Mouse (Mus musculus): ENCODE results near the gene Itgae. TPM values are rescaled to one million over a fixed set of nuclear protein-coding genes. Genes with fewer than 3 reads are reported as not detected.
A peak's percentile ranks its signal among the peaks of the same experiment; 100 is the strongest.

Gene Itgae
- polyA plus RNA-seq, 1 experiment, result 0.78 TPM

DNA sequence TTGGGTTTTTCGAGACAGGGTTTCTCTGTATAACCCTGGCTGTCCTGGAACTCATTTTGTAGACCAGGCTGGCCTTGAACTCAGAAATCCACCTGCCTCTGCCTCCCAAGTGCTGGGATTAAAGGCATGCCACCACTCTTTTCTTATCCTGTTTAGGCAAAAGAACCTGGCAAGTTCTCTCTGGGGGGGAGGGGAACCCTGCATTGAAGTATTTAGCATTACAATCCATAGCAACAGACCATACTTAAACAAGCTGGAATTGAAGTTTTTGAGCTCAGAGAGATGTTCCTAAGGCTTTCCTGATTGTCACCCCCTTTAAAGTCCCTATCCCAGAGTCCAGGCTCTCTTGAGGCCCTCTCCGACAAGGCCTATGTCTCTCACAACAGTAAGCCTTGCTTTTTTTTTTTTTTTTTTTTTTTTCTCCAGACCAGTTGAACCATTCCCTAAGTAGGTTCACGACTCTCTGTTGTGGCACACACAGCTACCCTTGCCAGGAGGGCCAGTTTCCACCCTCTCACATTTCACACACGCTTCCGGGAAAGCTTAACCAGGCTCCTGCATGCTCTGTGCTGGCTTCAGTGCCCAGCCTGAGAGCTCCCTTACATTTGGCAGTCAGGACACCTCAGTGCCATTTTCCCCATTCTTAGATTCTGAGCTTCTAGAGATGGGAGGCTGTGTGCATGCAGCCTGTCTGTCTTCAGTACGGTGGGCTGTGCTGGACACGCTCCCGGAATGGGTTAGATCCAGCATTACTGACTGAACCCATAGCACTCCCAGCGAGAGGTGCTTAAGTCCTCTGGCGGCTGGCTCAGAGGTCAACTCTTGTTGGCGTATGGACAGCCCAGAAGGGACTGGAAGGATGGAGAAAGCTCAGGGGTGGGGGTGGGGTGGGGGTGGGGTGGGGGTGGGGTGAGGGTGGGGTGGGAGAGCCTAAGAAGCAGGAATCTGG is 55.9 kb downstream of the Itgae start:
- H3K4me3 ChIP-seq (ENCODE audit: low read depth, low read length), result no peak overlapping the region
- peaks cover 2% of the 10 kb centered on the region for H3K4me1 ChIP-seq (ENCODE audit: control insufficient read depth, insufficient read depth, low read length)
- H3K36me3 ChIP-seq (ENCODE audit: control insufficient read depth, insufficient read depth, low read length, poor library complexity, severe bottlenecking), result no peaks in the 10 kb centered on the region
- H3K9me3 ChIP-seq (replicated peaks; ENCODE audit: control insufficient read depth, insufficient read depth, low read length, poor library complexity, severe bottlenecking), result no peaks in the 10 kb centered on the region
- H3K27ac ChIP-seq (ENCODE audit: insufficient read depth, low read length), result peak overlapping the region; percentile 7
- 0 out of 2 replicates have a peak overlapping the region, but pooled peaks have one; percentile 22 for H3K9ac ChIP-seq (ENCODE audit: low read depth, poor library complexity, severe bottlenecking)
- no peak for TF ChIP-seq CTCF (IDR thresholded peaks at IDR 0.05; ENCODE audit: low read depth, low read length)
- no peak for TF ChIP-seq EP300 (IDR thresholded peaks at IDR 0.05; ENCODE audit: insufficient read depth, low read depth, low read length)
- TF ChIP-seq POLR2A (IDR thresholded peaks at IDR 0.05; ENCODE audit: insufficient read depth, low read length), result no peak
- no peaks in the 10 kb centered on the region for H3K27me3 ChIP-seq (ENCODE audit: control insufficient read depth, insufficient read depth, low read length, poor library complexity, severe bottlenecking)

DNA sequence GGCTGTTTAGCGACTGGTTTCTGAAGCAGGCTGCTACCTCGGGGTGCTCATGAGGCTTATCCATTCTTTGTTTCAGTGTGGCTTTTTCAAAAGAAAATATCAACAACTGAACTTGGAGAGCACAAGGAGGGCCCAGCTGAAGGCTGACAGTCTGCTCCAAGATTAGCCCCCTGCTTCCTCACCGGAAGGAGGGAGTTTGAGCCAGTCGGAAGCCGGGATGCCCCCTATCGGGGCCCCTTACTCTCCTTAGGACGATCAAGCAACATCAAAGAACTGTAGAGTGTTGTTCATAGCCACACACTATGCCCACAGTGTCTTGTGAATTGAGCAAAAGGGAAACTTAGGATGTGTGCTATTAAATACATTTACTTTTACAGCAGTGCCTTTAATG is 56.6 kb downstream of the Itgae start:
- Histone ChIP-seq H3K9me3 (replicated peaks; ENCODE audit: control insufficient read depth, insufficient read depth, low read length, poor library complexity, severe bottlenecking) (no peaks in the 10 kb centered on the region), H3K4me1 (ENCODE audit: control insufficient read depth, insufficient read depth, low read length) (peaks cover 2% of the 10 kb centered on the region), H3K4me3 (ENCODE audit: low read depth, low read length) (no peak overlapping the region), H3K27ac (ENCODE audit: insufficient read depth, low read length) (no peak overlapping the region), H3K27me3 (ENCODE audit: control insufficient read depth, insufficient read depth, low read length, poor library complexity, severe bottlenecking) (no peaks in the 10 kb centered on the region), H3K9ac (ENCODE audit: low read depth, poor library complexity, severe bottlenecking) (peak overlapping the region; percentile 22; the same call in 1 of the 2 replicates), H3K36me3 (ENCODE audit: control insufficient read depth, insufficient read depth, low read length, poor library complexity, severe bottlenecking) (no peaks in the 10 kb centered on the region)
- TF ChIP-seq EP300 (IDR thresholded peaks at IDR 0.05; ENCODE audit: insufficient read depth, low read depth, low read length), result 0 out of 2 replicates have a peak, but pooled peaks have one; percentile 12
- no peak for TF ChIP-seq CTCF (IDR thresholded peaks at IDR 0.05; ENCODE audit: low read depth, low read length)
- no peak for TF ChIP-seq POLR2A (IDR thresholded peaks at IDR 0.05; ENCODE audit: insufficient read depth, low read length)

DNA sequence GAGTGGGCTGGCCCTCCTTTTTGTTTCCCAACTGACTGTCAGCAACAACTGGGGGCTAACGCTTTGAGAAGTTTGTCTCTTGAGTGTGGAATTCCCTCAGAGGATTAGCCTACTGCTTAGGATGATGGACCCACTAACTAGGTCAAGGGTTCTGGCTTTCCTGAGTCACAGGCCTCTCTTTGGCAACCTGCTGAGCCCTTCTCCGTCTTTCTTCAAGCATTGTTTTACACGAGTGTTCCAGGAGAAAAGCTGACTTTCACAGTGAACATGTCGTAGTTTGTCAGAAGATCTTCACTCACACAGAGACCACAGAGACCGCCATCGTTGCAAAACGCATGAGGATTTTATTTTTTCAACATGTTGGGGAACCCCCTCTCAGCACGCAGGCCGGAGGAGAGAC is 57.8 kb downstream of the Itgae start:
- Histone ChIP-seq H3K9me3 (replicated peaks; ENCODE audit: control insufficient read depth, insufficient read depth, low read length, poor library complexity, severe bottlenecking) (no peaks in the 10 kb centered on the region), H3K27me3 (ENCODE audit: control insufficient read depth, insufficient read depth, low read length, poor library complexity, severe bottlenecking) (no peaks in the 10 kb centered on the region), H3K9ac (ENCODE audit: low read depth, poor library complexity, severe bottlenecking) (no peak overlapping the region), H3K27ac (ENCODE audit: insufficient read depth, low read length) (peak overlapping the region; percentile 53; the same call in 1 of the 2 replicates), H3K4me1 (ENCODE audit: control insufficient read depth, insufficient read depth, low read length) (peaks cover 2% of the 10 kb centered on the region), H3K4me3 (ENCODE audit: low read depth, low read length) (no peak overlapping the region), H3K36me3 (ENCODE audit: control insufficient read depth, insufficient read depth, low read length, poor library complexity, severe bottlenecking) (no peaks in the 10 kb centered on the region)
- TF ChIP-seq POLR2A (IDR thresholded peaks at IDR 0.05; ENCODE audit: insufficient read depth, low read length), result no peak
- TF ChIP-seq EP300 (IDR thresholded peaks at IDR 0.05; ENCODE audit: insufficient read depth, low read depth, low read length), result no peak
- no peak for TF ChIP-seq CTCF (IDR thresholded peaks at IDR 0.05; ENCODE audit: low read depth, low read length)

DNA sequence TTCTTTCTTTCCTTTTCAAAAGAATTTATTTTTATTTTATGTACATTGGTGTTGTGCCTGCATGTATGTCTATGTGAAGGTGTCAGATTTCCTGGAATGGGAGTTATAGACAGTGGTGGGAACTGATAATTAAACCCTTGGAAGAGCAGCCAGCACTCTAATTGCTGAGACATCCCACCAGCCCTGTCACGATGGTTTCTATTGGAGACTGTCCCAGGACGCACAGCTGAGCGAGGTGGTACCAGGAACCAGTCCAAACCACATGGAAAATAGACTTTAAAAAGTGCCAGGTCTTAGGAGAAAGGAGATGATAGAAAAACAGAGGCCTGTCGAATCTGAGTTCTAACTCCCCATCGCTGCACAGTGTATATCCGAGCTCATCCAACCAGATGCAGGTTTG is 64.7 kb downstream of the Itgae start:
- Histone ChIP-seq H3K9me3 (replicated peaks; ENCODE audit: control insufficient read depth, insufficient read depth, low read length, poor library complexity, severe bottlenecking) (no peaks in the 10 kb centered on the region), H3K9ac (ENCODE audit: low read depth, poor library complexity, severe bottlenecking) (no peak overlapping the region), H3K27ac (ENCODE audit: insufficient read depth, low read length) (no peak overlapping the region), H3K4me1 (ENCODE audit: control insufficient read depth, insufficient read depth, low read length) (no peaks in the 10 kb centered on the region), H3K27me3 (ENCODE audit: control insufficient read depth, insufficient read depth, low read length, poor library complexity, severe bottlenecking) (no peaks in the 10 kb centered on the region; the same call in 1 of the 2 replicates), H3K36me3 (ENCODE audit: control insufficient read depth, insufficient read depth, low read length, poor library complexity, severe bottlenecking) (no peaks in the 10 kb centered on the region), H3K4me3 (ENCODE audit: low read depth, low read length) (no peak overlapping the region)
- TF ChIP-seq EP300 (IDR thresholded peaks at IDR 0.05; ENCODE audit: insufficient read depth, low read depth, low read length) (no peak), POLR2A (IDR thresholded peaks at IDR 0.05; ENCODE audit: insufficient read depth, low read length) (no peak), CTCF (IDR thresholded peaks at IDR 0.05; ENCODE audit: low read depth, low read length) (no peak)

DNA sequence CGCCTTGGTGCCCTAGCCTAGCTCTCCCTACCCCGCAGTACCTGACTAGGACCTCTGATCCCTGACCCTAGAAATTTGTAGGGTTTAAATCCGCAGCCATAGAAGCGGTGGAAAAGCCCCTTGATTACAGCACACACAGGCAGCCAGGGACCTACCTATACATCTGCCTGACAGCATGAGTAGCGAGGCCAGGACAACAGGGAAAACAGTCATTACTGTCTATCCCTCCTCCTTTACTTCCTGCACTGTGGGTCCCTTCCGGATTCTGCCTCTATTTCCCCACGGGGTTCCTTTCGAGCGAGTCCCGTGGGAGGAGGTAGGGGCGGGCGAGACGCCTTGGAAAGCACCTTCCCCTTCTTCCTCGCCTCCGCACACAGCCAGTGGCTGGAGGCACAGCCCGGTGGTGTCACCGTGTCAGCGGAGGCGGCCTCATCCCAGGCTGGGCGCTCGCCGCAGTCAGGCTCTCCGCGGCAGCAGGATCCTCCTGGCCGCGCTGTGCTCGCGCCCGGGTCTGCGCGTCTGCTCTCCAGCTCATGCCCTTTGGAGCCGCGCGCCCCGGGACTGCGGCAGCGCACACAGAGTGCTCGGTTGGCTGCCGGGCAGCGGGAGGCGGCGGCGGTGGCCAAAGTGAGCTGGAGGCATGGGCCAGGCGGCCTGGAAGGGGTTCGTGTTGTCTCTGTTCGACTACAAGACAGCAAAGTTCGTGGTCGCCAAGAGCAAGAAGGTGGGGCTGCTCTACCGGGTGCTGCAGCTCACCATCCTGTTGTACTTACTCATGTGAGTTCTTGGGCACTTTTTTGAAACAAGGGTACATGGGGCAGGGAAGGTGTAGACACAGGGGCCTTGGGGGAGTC is 69.8 kb downstream of the Itgae start, which contains the start of gene P2rx5:
Gene P2rx5, plus strand, starts transcription at position 465 of the 854 bp plus-strand sequence.
- no peak within 1 kb of the TSS for H3K27ac ChIP-seq (ENCODE audit: insufficient read depth, low read length)
- H3K9ac ChIP-seq (ENCODE audit: low read depth, poor library complexity, severe bottlenecking), result peak within 1 kb of the TSS; percentile 32
- no peaks in the 10 kb centered on the region for H3K9me3 ChIP-seq (replicated peaks; ENCODE audit: control insufficient read depth, insufficient read depth, low read length, poor library complexity, severe bottlenecking)
- peak within 1 kb of the TSS; percentile 66 for H3K4me3 ChIP-seq (ENCODE audit: low read depth, low read length)
- no peaks in the 10 kb centered on the region; the same call in 1 of the 2 replicates for H3K27me3 ChIP-seq (ENCODE audit: control insufficient read depth, insufficient read depth, low read length, poor library complexity, severe bottlenecking)
- H3K4me1 ChIP-seq (ENCODE audit: control insufficient read depth, insufficient read depth, low read length), result no peaks in the 10 kb centered on the region
- no peaks in the 10 kb centered on the region for H3K36me3 ChIP-seq (ENCODE audit: control insufficient read depth, insufficient read depth, low read length, poor library complexity, severe bottlenecking)
- TF ChIP-seq CTCF (IDR thresholded peaks at IDR 0.05; ENCODE audit: low read depth, low read length), result no peak
- no peak for TF ChIP-seq EP300 (IDR thresholded peaks at IDR 0.05; ENCODE audit: insufficient read depth, low read depth, low read length)
- TF ChIP-seq POLR2A (IDR thresholded peaks at IDR 0.05; ENCODE audit: insufficient read depth, low read length), result no peak

All from ES-Bruce4 (cell line).